Mouse (Mus musculus) retina, postnatal 7 days (tissue): ENCODE measurements around the gene Fkrp.
A peak's percentile ranks its signal among the peaks of the same experiment; 100 is the strongest.

ENCODE experiments used
- DNase-seq: peaks from one replicate; pipeline ENCODE4 v3.0.0-alpha.2; 2012; ENCODE audit warnings: low read depth, low spot score

Fkrp gene

GRCm38 (mm10) chr7:16793010-16793725 is 23.4 kb downstream of the Fkrp start:
- DNase-seq: no peak

- DNase-seq: no peak
These were observed 24.2 kb downstream of the Fkrp start for GRCm38 (mm10) chr7:16792316-16792715.

GRCm38 (mm10) chr7:16785541-16786083 is 30.9 kb downstream of the Fkrp start:
- no peak for DNase-seq

GRCm38 (mm10) chr7:16784498-16784976 is 32.0 kb downstream of the Fkrp start:
- DNase-seq: no peak

GRCm38 (mm10) chr7:16783758-16784415 is 32.6 kb downstream of the Fkrp start:
- no peak for DNase-seq

GRCm38 (mm10) chr7:16783224-16783688 is 33.3 kb downstream of the Fkrp start:
- no peak for DNase-seq

GRCm38 (mm10) chr7:16782555-16783125 is 33.9 kb downstream of the Fkrp start:
- DNase-seq: no peak

- DNase-seq: no peak
These were observed 34.5 kb downstream of the Fkrp start for GRCm38 (mm10) chr7:16781816-16782554.

- DNase-seq: no peak
These were observed 35.0 kb downstream of the Fkrp start for GRCm38 (mm10) chr7:16781555-16781815.

GRCm38 (mm10) chr7:16780825-16781554 is 35.5 kb downstream of the Fkrp start, which contains the start of gene Slc1a5:
Gene Slc1a5 (plus strand): TSS chr7:16781340.
- peak; percentile 82 for DNase-seq

- DNase-seq: no peak
These were observed 36.5 kb downstream of the Fkrp start for GRCm38 (mm10) chr7:16780076-16780475.

- no peak for DNase-seq
These were observed 40.6 kb downstream of the Fkrp start for GRCm38 (mm10) chr7:16775888-16776287.

- no peak for DNase-seq
These were observed 50.1 kb downstream of the Fkrp start for GRCm38 (mm10) chr7:16766443-16766842.

GRCm38 (mm10) chr7:16763463-16764218 is 52.9 kb downstream of the Fkrp start:
- DNase-seq: no peak

- no peak for DNase-seq
These were observed 54.9 kb downstream of the Fkrp start for GRCm38 (mm10) chr7:16761630-16762029.

GRCm38 (mm10) chr7:16761005-16761481 is 55.5 kb downstream of the Fkrp start:
- DNase-seq: no peak

- DNase-seq: no peak
These were observed 56.2 kb downstream of the Fkrp start for GRCm38 (mm10) chr7:16760292-16760691.
